Mouse (Mus musculus) A20 (cell line): ENCODE measurements around the gene Sorcs2.

ENCODE experiments used
- DNase-seq: peaks from one replicate; pipeline ENCODE4 v3.0.0-alpha.2; 2011; ENCODE audit warnings: low read depth, low spot score

The Sorcs2 gene

DNA sequence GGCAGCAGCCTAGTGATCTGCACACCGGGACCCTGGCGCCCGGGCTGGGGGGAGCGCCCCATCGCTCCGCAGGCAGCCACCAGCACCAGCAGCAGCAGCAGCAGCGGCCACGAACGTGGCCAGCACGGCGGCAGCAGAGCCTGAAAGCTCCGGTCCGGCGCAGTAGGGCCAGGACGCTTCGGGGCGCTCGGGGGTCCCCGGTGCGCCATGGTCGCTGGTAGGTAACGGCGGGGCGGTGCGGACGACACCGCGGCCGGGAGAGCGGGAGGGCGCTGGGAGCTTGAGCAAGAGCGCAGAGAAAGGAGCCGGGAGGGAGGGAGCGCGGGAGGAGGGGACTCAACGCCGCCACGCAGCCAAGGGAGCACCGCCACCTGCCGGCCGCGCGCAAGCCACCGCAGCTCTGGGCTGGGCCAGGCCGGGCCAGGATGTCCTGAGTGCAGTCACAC, at the start of gene Sorcs2:
Sorcs2 (minus strand) TSS at position 303 of the 446 bp plus-strand sequence.
- peak; percentile 85 for DNase-seq

DNA sequence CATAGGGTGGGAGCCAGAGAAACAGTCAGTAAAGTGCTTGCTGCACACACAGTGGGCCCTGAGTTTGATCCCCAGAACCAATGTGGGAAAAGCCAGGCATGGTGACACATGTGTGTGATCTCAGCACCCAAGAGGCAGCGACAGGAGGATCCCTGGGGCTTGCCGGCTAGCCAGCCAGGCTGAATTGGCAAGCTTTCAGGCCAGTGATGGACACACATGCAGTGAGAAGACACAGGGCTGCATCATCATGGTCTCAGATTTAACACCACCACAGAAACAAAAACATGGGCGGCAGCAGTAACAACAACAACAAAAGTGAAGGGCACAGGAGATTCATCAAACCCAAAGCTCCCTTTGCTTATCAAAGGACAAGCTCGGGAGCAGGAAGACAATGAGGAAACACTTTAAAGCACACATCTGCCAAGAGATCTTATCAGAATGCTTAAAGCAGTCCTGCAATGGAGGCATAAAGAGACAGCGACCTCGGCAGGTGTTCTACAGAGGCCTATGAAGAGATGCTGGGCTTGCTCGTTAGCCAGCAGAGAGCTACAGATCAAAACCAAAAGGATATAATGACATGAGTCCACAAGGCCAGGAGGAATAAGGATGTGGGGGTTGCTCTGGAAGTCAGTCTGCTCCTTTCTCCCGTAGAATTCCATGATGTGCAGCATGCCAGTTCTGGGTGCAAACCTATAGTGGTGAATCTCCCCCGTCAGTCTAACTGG, 48.4 kb upstream of the Sorcs2 start:
- DNase-seq, result no peak

DNA sequence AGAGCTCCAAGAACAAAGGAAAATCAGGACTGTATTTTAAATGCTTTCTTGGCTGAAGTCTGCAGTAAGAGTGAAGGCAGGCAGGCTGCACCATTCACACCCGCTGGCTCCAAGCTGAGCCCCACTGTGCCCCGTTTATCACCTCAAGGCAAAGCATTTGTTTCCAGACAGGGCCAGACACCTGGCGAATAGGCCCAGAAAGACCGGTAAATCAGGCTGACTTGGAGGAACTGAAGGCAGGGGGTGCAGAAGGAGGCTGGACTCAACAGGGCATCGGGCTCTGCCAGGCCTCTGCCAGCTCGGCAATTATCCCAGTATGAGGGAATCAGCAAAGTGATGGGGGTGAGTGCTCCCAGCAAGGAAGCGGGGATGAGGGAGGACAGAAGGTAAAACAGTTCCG, 47.1 kb upstream of the Sorcs2 start:
- DNase-seq, result no peak

DNA sequence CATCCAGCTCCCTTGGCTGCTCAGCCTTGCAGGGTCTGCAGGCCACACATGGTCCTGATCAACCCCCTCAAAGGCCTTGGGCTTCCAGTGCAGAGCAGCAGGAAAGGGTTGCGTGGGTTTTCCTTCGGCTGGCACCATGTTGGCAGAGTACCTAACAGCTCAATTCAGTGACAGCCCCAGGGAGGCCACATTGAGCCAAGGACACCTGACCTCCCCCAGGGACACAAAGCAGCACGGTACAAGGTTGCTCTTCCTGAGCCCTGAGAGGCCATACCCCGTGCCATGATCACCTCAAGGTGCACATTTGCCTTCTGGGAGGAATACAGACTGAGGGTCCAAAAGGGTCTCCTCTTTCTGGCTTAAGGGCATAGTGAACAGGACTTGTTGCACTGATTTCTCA, 46.7 kb upstream of the Sorcs2 start:
- DNase-seq, result no peak

DNA sequence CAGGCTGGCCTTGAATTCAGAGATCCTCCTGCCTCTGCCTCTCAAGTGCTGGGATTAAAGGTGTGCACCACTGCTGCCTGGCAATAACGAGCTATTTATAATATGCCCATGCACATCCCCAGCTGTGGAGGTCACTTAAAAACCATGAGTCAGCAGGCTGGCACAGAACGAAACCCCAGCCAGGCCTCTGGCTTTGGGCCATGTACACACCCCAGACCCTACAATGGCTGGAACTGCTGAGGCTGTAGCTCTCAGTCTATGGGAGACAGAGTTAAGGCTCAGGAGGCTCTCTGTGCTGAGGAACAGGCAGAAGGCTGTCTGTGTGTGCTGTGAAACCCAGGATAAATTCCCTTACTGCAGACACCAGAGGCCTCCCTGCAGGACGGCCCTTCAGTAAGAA, 42.8 kb upstream of the Sorcs2 start:
- DNase-seq, result no peak

DNA sequence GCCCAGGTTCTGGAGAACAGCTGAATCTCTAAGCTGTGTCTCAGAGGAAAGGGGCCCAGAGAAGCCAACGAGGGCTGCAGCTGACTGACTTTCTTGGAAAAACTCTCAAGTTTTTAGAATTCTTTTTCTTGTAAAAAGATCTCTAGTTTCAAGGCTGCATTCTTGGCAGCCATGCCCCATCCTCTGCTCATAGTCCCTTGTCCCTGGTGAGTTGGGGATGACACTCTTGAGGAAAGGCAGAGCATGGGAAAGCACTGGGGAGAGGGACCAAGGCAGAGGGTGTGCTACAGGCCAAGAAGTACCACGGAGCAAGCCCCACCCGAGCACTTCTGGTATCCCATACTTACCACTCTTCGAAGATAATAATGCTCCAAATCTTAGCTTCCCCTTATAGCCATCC, 38.9 kb upstream of the Sorcs2 start:
- no peak for DNase-seq

DNA sequence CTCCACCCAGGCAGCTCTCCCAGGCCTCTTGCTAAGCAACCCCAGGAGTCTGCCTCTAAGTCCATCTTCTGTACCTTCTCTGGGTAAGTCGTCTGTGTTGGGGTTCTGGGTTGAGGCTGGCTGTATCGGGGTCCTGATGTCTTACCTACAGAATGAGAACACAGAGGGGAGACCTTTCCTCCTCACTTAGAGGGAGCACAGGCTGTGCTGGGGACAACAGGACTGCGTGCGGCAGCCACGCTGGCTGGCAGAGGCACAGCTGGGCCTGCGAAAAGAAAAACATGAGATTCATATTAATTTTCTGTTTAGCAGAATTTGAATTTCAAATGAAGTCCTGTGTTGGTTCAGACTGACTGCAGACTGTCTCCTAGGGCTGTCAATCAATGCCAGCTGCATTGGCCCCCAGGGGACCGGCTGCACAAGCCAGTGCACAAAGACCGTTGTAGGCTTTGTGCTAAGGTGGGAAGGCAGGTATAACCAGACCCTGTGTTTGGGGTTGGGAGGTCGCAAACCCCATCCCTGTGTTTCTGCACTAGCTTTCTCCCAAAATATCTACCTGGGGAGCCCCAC, 36.5 kb upstream of the Sorcs2 start:
- peak; percentile 73 for DNase-seq

DNA sequence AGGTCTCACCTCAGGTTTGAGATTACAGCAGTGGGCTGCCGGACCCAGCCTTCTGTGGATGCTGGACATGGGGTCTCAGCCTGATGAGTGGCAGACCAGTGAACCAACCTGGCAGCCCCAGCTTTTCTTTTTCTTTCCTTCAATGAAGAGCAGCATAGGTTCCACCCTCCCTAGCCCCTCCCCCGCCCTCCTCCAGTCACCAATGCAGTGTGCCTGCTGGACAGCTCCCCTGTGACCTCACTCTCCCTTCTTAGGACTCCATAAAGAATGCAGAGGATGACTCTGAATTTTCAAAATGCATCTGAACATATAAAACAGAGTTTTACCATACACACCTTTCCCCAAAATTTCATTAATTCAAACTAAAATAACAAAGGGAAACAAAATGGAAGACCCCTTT, 33.8 kb upstream of the Sorcs2 start:
- DNase-seq, result no peak

DNA sequence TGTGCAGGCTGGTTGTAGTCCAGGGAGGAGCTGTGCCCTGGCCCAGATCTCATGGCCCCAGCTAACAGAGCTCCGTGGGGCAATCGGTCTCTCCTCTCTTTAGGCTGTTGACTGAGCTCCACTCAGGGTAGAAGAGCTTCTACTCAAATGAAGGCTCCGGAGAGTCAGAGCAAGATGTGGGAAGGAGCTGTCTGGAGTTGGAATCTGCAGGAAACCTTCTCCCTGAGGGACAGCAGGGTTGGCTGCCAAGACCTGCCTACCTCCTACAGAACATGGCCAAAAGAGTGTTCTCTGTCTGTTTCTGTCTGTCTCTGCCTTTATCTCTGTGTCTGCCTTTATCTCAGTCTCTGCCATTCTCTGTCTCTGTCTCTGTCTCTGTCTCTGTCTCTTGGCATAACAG, 31.6 kb upstream of the Sorcs2 start:
- no peak for DNase-seq

DNA sequence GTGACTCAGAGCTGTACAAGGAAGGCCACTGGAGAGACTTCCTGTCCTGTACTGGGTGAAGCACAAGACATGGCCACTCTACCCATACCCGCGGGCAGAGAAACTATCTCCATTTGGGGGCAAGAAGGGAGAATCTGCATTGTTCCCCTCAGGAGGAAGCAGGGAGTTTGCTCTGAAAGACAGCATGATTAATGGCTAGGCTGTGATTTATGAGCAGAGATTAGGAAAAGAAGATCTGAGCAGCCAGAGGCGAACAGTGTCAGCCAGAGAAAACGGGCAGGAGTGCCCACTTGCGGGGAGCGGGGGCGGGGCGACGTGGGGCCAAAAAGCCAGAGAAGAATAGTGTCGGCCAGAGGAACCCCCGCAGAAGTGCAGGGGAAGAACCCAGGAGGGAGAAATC, 29.9 kb upstream of the Sorcs2 start:
- DNase-seq, result no peak

DNA sequence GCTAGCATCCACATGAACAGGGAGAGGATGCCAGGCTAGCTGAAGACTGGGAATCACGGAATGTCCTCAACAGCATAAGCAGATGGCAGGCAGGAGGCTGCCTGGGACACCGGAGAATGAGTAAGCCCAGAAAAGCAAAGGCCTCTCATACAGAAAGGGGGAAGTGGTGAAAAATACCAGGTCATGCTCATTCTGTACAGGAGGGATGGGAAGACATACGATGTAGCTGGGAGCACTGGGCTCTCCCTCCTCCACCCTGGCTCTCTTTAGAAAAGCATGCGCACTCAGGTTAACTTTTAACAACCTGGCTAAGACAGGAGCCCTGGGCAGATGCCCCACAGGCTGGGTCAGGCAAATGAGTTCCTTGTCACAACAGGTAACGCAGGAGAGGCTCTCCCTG, 28.5 kb upstream of the Sorcs2 start:
- DNase-seq, result no peak

DNA sequence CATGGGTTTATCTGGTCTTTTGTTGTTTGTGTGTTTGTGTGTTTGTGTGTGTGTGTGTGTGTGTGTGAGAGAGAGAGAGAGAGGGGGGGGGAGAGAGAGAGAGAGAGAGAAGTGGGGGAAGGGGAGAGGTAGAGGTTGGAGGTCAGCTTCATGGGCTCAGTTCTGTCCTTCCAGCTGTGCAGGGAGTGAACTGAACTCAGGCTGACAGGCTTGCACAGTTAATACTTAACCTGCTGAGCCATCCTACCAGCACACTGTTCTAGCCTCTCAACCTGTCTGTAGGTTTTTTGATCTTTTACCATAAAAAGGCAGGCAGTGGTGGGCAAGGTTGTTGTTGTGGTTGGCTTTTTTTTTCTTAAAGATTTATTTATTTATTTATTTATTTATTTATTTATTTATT, 26.7 kb upstream of the Sorcs2 start:
- no peak for DNase-seq

DNA sequence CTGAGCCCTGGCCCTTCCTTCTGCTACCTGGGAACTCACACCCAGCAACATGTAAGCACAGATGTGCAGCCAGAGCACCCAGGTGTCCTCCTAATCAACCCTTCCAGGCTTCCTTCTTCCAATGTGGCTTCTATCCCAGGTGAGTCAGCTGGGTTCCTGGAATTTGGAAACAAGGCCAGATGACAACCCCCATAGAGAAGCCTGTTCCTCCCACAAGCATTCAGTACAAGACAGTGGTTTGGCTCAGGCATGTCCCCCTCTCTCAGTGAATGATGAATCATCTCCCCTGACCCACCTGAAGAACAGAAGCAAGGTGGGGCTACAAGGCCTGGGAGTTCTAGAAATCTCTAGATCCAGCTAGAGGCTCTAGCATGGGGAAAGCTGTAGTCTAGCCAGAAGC, 24.8 kb upstream of the Sorcs2 start:
- no peak for DNase-seq

DNA sequence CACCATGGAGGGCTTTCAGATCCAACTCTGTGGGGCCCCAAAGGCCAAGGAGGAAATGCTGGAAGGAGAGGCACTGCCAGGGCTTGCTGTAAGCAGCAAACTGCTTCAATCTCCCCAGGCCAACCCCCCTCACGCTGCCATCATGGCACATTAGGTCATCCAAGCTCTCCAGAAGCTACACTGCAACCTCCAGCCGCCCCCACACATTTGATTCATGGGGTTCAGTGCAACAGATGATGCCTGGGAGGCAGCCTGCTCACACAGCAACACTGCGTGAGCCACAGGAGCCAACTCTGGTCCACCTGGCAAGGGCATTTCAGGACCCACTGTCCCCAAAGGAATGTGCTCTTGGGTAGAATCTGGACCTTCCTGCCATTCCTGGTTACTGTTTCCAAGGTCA, 21.9 kb upstream of the Sorcs2 start:
- no peak for DNase-seq

DNA sequence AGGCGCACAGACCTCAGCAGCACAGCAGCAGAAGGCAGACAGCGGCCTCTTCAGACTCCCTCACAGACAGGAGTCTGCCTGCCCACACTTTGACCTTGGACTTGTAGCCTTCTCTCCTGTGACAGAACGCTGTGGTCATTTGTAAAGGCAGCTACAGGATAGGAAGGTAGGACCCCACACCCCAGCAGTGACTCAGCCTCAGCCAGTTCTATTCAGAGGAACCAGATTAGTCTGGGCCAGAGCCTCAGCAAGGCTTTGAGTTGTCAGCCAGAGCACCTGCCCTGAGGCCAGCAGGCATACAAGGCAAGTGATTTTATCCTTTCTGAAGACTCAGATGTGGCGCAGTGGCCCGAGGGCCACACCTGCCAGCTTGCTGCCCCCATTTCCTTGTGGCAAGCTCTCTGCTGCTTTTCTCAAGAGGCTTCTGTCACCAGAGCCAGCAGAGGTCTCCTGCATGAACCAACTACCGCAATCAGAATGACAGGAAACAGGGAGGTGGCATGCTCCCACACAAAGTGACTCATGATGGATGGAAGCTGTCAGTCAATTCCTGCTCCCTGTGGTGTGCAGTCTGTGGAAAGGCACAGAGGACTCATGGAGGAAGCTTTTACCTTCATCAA, 16.9 kb upstream of the Sorcs2 start:
- no peak for DNase-seq

DNA sequence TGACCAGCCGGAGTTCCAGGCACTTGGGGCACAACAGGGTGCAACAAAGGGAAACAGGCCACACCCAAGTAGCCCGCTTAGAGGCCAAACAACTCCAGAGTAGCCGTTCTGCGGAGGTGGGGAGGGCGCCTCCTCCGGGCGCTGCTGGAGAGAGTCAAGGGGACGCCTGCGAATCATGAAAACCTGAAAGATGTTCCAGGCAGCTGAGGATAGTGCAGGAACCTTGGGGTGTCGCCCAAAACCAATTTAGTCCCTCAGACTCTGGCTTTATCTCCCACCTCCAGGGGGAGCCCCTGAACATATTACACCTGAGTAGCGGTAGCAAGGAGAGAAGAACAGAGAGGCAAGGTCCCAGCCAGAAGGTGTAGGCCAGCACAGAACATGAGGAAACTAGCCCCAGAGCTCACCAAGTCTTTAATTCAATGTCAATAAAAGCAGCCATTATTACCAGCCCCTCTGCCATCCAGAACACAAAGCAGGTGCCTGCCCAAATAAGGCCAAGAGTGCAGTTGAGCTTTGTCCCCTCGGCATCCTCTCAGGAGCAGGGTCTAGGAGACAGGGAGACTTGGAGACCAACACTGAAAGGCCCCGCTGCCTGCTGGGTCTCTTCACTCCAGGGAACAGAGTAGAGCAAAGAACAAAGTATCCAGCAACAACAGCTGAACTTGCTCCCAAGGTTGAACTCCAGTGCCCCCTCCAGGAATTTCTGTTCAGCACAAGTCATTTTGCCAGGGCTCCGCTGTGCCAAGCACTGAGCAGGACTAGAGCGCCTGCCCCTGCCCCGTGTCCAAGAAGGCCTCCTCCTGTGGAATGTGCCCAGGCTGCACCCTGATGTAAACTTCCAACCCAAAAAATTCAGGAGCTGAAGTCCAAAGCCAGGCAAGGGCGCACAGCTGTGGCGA, 775 bp upstream of the Sorcs2 start:
- DNase-seq, result peak; percentile 70

DNA sequence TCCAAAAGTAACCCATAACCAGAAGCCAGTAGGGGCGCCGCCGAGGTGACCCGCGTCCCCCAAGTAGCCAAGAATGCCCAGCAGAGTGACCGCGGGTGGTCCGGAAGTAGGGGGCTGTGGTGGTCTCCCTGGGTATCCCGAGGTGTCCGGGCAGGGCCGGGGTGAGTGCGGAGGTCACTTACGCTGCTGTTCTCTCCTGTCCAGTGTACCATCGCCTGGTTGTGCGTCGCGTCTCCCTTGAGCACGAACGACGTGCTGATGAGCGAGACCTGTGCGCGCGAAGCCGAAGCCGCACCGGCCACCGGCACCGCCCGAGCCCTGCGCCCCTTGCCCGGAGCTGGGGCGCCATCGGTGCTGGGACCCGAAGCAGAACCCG, 567 bp downstream of the Sorcs2 start:
- DNase-seq, result no peak

DNA sequence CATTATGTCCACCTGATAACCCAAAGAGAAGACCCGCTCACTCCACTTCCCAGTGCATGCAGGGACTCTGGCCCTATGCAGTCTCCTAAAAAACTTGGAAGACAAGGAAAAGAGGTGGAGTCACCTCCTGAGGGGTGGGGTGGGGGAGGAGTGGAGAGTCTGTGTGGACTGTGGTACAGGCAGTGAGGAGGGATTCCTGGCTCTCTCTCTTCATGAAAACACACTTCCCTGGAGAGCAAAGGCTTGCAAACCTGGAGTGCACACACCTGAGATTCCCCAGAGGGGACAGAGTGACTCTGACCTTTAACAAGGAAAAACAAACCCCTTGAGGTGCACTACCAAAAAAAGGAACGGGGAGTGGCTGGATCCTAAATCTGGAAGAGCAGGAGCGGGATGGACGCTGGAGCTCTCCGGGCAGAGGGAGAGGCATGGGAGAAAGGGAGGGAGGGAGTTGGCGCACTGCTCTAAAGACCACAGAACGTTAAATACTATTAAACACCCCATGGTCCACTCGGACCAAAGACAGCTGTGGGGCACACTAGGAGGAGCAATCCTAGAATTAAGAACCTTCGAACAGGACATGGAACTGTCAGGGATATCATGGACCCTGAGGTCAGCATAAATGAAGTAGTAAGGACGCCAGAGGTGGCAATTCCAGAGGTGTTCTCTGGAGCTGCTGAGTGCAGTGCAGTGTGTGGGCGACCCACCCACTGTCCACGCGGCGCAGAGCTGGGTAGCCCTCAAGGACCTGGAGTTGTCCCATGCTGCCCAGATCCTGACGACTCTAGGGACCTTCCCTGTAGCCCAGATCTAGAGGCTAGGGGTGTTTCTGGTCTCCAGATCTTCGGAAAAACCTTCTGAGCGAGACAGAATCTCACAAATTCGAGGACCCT, 1.2 kb downstream of the Sorcs2 start:
- no peak for DNase-seq

DNA sequence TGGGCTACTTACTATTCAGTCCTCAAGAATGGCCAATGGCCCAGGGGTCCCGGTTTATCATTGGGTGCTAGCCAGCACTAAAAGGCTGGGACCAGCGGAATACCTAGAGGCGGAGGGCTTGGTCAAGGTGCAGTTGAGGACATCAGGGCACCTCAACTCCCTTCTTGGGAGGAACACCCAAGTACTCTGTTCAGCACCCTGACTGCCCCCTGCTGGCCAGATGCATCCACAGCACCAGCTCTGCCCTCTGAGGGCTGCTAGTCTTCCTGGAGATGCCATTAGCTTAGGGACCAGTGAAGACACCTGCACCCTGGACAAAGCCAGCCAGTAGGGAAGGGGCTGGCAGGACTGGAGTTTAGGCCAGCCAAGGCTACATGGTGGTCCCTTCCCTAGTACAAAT, 1.9 kb downstream of the Sorcs2 start:
- peak; percentile 87 for DNase-seq

DNA sequence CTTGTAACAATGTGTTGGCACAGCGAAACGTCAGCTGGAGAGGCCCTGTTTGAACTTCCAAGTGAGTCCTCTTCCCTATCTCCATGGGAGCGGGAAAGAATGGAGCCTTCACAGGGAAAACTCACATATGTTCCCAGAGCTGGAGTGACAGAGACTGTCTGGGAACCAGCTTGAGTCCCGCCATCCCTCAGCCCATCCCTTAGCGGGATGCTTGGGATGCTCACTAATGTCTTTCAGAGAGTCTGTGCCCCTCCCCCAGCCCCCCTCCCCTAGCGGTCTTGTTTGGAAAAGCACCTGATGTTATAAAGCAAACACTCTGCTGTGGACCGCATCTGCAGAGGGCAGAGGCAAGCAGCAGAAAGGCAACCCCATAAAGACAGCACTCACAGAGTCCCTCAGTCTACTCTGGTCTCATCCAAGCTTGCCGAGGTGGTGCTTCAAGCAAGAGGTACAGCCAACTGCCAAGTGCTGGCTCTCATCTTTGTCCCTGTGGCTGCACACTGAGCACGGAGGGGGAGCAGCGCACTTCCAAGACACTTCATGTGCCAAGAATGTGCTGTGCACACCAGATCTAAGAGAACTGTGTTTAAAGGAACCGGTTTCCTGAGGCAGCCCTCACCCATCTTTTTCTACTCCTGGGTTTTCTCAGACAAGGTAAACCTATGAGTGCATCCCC, 3.0 kb downstream of the Sorcs2 start:
- no peak for DNase-seq

DNA sequence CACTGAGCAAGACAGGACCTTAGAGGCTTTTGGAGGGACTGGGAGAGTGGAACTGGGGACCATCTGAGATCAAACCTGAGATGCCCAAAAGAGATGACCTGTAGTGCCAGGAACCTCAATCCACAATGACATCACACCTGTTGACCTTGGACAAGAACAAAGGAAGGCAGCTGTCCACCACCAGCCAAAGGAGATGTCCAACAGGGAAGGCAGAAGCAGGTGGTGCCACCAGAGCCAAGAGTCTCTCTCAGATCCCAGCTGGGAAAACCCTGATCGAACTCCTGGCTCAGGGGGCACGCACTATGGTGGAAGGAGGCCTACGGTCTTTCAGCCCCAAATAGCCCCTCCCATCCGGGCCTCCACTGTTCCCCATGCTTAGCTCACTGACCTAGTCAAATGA, 6.2 kb downstream of the Sorcs2 start:
- DNase-seq, result no peak
